Mouse (Mus musculus) hindbrain, embryonic 14.5 days (tissue): ENCODE results near the gene Tm4sf4. TPM values are rescaled to one million over a fixed set of nuclear protein-coding genes. Genes with fewer than 3 reads are reported as not detected.

Experiments
- ATAC-seq: fragments of 200-750 bp; cut with Nextera tagmentation; 2 replicates; pipeline ENCODE4 v1.8.0; 2017; ENCODE audit warnings: moderate number of reproducible peaks, mild to moderate bottlenecking, moderate TSS enrichment, moderate library complexity; ENCODE audit not compliant: low FRiP score
- DNase-seq: peaks from one replicate; pipeline ENCODE4 v3.0.0-alpha.2; 2015; ENCODE audit warnings: low spot score
- H3K27ac ChIP-seq: fragments of 300-500 bp; sonication (generic); 2 replicates; pipeline ENCODE4 v1.5.1; 2014; ENCODE audit warnings: mild to moderate bottlenecking, moderate library complexity
- H3K27me3 ChIP-seq: fragments of 300-500 bp; sonication (generic); 2 replicates; pipeline ENCODE4 v1.6.1; 2014; ENCODE audit warnings: mild to moderate bottlenecking, low read length, mixed read lengths; ENCODE audit not compliant: control insufficient read depth, insufficient read depth
- H3K36me3 ChIP-seq: fragments of 300-500 bp; sonication (generic); replicated peaks from 2 replicates; pipeline ENCODE4 v1.6.1; 2014; ENCODE audit not compliant: control insufficient read depth, insufficient read depth
- H3K4me1 ChIP-seq: fragments of 300-500 bp; sonication (generic); replicated peaks from 2 replicates; pipeline ENCODE4 v1.6.1; 2014; ENCODE audit warnings: antibody characterized with exemption, low read length, mixed read lengths; ENCODE audit not compliant: control insufficient read depth, insufficient read depth
- H3K4me2 ChIP-seq: fragments of 300-500 bp; sonication (generic); replicated peaks from 2 replicates; pipeline ENCODE4 v1.6.1; 2014; ENCODE audit warnings: mild to moderate bottlenecking, moderate library complexity
- H3K4me3 ChIP-seq: fragments of 300-500 bp; sonication (generic); replicated peaks from 2 replicates; pipeline ENCODE4 v1.5.1; 2014; ENCODE audit warnings: mild to moderate bottlenecking, low read length
- H3K9ac ChIP-seq: fragments of 300-500 bp; sonication (generic); 2 replicates; pipeline ENCODE4 v1.6.1; 2014
- H3K9me3 ChIP-seq: fragments of 300-500 bp; sonication (generic); 2 replicates; pipeline ENCODE4 v1.6.1; 2016; ENCODE audit warnings: low read length; ENCODE audit not compliant: control insufficient read depth
- WGBS: fragments of 180-500 bp; shearing (Covaris S2); extraction: QIAGEN DNeasy Blood & Tissue Kit; methylation state at CpG from one replicate; pipeline ENCODE4 v1.1.7; 2014; 5-methylcytosine and 5-hydroxymethylcytosine counted together
- polyA plus RNA-seq: library from polyadenylated mRNA; unstranded; fragments of >200 nt; fragmentation: Nextera tagmentation; extraction: Ambion mirVana; gene quantifications from 2 replicates; pipeline ENCODE4 v1.2.1, GENCODE M21; 2014

The Tm4sf4 gene
- polyA plus RNA-seq, 1 experiment from 2014 or later: 0.76 TPM

DNA sequence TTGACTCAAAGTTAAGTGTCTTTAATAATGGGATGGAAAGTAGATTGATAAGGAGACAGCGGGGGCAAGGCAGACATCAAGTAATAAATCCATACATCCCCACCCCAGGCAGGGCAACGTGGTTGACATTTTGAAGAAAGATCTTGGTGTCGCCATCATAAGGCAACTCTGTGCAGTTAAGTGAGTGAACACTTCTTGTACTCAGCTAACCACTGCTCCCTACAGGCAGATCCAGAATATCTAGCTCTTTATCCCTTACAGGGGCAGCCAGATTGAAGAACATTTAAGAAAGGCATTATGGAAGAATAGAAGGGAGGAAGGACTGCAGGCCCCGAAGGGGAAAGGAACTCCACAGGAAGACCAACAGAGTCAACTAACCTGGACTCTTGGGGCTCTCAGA lies 4.4 kb downstream of the Tm4sf4 start:
- Histone ChIP-seq H3K27ac (no peak overlapping the region), H3K9ac (no peak overlapping the region), H3K4me2 (no peak overlapping the region), H3K27me3 (no peaks in the 10 kb centered on the region), H3K4me1 (0 out of 2 replicates have a peak, but pooled peaks cover 3% of the 10 kb centered on the region), H3K9me3 (no peaks in the 10 kb centered on the region), H3K4me3 (no peak overlapping the region), H3K36me3 (no peaks in the 10 kb centered on the region)
- no peak for DNase-seq
- 73% methylated on average over 4 of the region's 4 CpGs for WGBS
- ATAC-seq: no peak

DNA sequence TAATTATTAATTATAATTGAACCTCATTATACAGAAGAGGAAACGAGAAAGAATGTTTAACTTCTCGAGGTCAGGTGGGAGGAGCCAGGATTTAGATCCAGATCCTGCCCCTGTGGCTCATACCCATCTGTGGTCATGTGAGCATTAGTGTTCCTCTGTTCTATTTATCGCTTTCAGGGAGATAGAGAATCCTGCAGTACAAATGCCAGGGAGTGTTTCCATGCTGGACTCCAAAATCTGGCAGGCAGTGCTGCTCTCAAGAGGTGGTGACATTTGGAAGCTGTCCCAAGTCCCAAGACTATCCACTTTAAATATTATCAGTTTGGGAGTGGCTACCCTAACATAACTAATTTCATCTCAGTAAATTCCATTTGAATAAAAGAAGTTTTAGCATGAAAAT lies 6.6 kb downstream of the Tm4sf4 start:
- no peaks in the 10 kb centered on the region for H3K9me3 ChIP-seq
- no peak for ATAC-seq
- WGBS: 80% methylated on average over 3 of the region's 3 CpGs

GRCm38 (mm10) chr3:57435364-57435763 lies 10.2 kb downstream of the Tm4sf4 start:
- 84% methylated on average over 8 of the region's 8 CpGs for WGBS
- no peaks in the 10 kb centered on the region for H3K9me3 ChIP-seq
- no peak overlapping the region for H3K27ac ChIP-seq
- ATAC-seq (no peak), DNase-seq (no peak)
- no peak overlapping the region for H3K9ac ChIP-seq
- no peak overlapping the region for H3K4me3 ChIP-seq
- no peaks in the 10 kb centered on the region for H3K27me3 ChIP-seq
- H3K36me3 ChIP-seq: no peaks in the 10 kb centered on the region
- no peaks in the 10 kb centered on the region for H3K4me1 ChIP-seq
- no peak overlapping the region for H3K4me2 ChIP-seq

More for the DNA sequence above, 6.6 kb downstream of the Tm4sf4 start:
- Histone ChIP-seq H3K4me1 (no peaks in the 10 kb centered on the region), H3K27me3 (no peaks in the 10 kb centered on the region), H3K27ac (no peak overlapping the region), H3K9ac (no peak overlapping the region), H3K36me3 (no peaks in the 10 kb centered on the region), H3K4me2 (no peak overlapping the region), H3K4me3 (no peak overlapping the region)
- no peak for DNase-seq

- no peaks in the 10 kb centered on the region for H3K27me3 ChIP-seq
- H3K27ac ChIP-seq: no peak overlapping the region
- DNase-seq (no peak), ATAC-seq (no peak)
- H3K4me2 ChIP-seq: no peak overlapping the region
- H3K4me3 ChIP-seq: no peak overlapping the region
- WGBS: 88% methylated on average over 3 of the region's 3 CpGs
- no peaks in the 10 kb centered on the region for H3K36me3 ChIP-seq
- H3K4me1 ChIP-seq: no peaks in the 10 kb centered on the region
- no peaks in the 10 kb centered on the region for H3K9me3 ChIP-seq
- no peak overlapping the region for H3K9ac ChIP-seq
These were observed 15.8 kb downstream of the Tm4sf4 start for GRCm38 (mm10) chr3:57440956-57441355.

DNA sequence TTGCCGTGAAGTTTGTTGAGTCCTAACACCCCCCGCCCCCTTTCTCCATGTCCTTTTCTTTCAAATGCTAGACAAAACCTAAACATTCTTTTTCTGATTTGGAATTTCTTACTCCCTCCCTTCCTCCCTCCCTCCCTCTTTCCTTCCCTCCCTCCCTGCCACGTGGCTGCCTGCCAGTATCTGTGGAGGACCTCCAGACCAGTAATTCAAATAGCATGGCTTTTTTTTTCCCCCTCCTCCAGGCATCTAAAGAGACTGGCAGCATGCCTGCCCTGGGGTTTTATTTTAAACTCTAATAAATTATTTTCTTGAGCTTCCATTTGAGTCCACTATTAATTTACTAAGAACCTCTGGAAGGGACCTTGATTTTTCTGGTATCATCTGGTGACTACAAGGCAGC lies 20.6 kb downstream of the Tm4sf4 start:
- Histone ChIP-seq H3K4me3 (no peak overlapping the region), H3K27ac (no peak overlapping the region), H3K27me3 (no peaks in the 10 kb centered on the region), H3K9ac (no peak overlapping the region), H3K9me3 (no peaks in the 10 kb centered on the region), H3K36me3 (no peaks in the 10 kb centered on the region), H3K4me2 (no peak overlapping the region), H3K4me1 (no peaks in the 10 kb centered on the region)
- ATAC-seq (no peak), DNase-seq (peak; percentile 31)
- 49% methylated on average over 3 of the region's 3 CpGs for WGBS

GRCm38 (mm10) chr3:57447889-57448288 lies 22.8 kb downstream of the Tm4sf4 start:
- H3K36me3 ChIP-seq: no peaks in the 10 kb centered on the region
- H3K27me3 ChIP-seq: no peaks in the 10 kb centered on the region
- H3K27ac ChIP-seq: no peak overlapping the region
- H3K4me1 ChIP-seq: no peaks in the 10 kb centered on the region
- DNase-seq: no peak
- no peak overlapping the region for H3K9ac ChIP-seq
- 68% methylated on average over 1 of the region's 1 CpGs for WGBS
- H3K4me2 ChIP-seq: no peak overlapping the region
- no peaks in the 10 kb centered on the region for H3K9me3 ChIP-seq
- no peak overlapping the region for H3K4me3 ChIP-seq
- no peak for ATAC-seq

DNA sequence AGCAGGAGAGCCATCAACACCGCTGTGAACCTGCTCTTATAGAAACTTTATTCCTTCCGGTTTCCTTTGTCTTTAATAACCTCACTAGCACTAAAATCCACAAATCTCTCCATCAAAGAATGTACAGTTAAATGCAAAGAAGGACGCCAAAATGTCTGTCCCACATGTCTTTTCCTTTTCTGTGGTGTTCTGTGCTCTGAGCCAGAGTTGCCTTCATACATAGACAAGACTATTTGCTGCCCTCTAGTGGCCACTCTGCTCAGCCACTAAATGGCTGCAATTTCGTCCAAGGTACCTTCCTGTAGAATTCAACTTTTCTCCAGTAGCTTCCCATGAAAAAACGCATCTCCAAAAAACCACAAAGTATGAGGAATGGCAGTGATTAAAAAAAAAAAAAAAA lies 23.3 kb downstream of the Tm4sf4 start:
- H3K36me3 ChIP-seq: no peaks in the 10 kb centered on the region
- no peaks in the 10 kb centered on the region for H3K27me3 ChIP-seq
- ATAC-seq: peak; percentile 85
- no peaks in the 10 kb centered on the region for H3K4me1 ChIP-seq
- WGBS: 33% methylated on average over 5 of the region's 5 CpGs
- no peaks in the 10 kb centered on the region for H3K9me3 ChIP-seq
- H3K9ac ChIP-seq: no peak overlapping the region
- H3K27ac ChIP-seq: no peak overlapping the region
- H3K4me2 ChIP-seq: no peak overlapping the region
- DNase-seq: peak; percentile 92
- H3K4me3 ChIP-seq: no peak overlapping the region

DNA sequence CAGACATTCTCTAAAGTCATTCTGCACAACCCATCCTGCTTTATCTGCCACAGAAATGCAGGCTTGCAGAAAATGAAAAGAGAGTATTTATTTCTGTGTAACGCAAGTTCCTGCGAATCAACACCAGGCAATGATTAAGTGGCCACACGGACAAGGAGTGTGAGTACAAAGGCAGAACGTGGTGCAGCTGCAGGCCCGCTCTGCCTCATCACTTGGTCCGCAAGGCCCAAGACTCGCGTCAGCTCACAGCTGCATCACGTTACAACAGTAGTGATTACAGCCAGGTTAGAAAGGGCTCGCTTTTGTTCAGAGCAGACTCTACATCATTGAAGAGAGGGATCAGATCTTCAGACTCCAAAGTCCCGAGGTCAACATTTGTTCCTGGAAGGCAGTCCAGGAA lies 33.5 kb downstream of the Tm4sf4 start:
- Histone ChIP-seq H3K4me3 (no peak overlapping the region), H3K4me2 (no peak overlapping the region), H3K4me1 (no peaks in the 10 kb centered on the region), H3K9ac (no peak overlapping the region), H3K36me3 (no peaks in the 10 kb centered on the region; the same call in 1 of the 2 replicates), H3K27ac (no peak overlapping the region), H3K9me3 (no peaks in the 10 kb centered on the region), H3K27me3 (no peaks in the 10 kb centered on the region)
- DNase-seq: no peak
- ATAC-seq: no peak
- 63% methylated on average over 11 of the region's 11 CpGs for WGBS

- Histone ChIP-seq H3K9ac (no peak overlapping the region), H3K4me1 (no peaks in the 10 kb centered on the region), H3K4me2 (no peak overlapping the region), H3K27ac (no peak overlapping the region), H3K4me3 (no peak overlapping the region), H3K27me3 (no peaks in the 10 kb centered on the region), H3K36me3 (no peaks in the 10 kb centered on the region; the same call in 1 of the 2 replicates), H3K9me3 (no peaks in the 10 kb centered on the region)
- DNase-seq: no peak
- no peak for ATAC-seq
- WGBS: 79% methylated on average over 4 of the region's 4 CpGs
These were observed 38.2 kb downstream of the Tm4sf4 start for GRCm38 (mm10) chr3:57463302-57463701.

GRCm38 (mm10) chr3:57466289-57466688 lies 41.2 kb downstream of the Tm4sf4 start:
- ATAC-seq (peak; percentile 64; the same call in 1 of the 2 replicates), DNase-seq (peak; percentile 64)
- WGBS: 73% methylated on average over 3 of the region's 3 CpGs

More at GRCm38 (mm10) chr3:57466289-57466688, 41.2 kb downstream of the Tm4sf4 start:
- no peaks in the 10 kb centered on the region for H3K27me3 ChIP-seq
- H3K9ac ChIP-seq: no peak overlapping the region
- H3K4me3 ChIP-seq: no peak overlapping the region
- H3K27ac ChIP-seq: no peak overlapping the region
- no peaks in the 10 kb centered on the region for H3K9me3 ChIP-seq
- no peaks in the 10 kb centered on the region for H3K36me3 ChIP-seq
- H3K4me1 ChIP-seq: peaks cover 10% of the 10 kb centered on the region
- H3K4me2 ChIP-seq: no peak overlapping the region
